ENCODE assay signal across 9 mouse cellular contexts in genomic region chr11:88595616-88596015, GRCm38 (mm10).
DNase-seq lines count a peak whose midpoint lies in the region; ATAC-seq and TF ChIP-seq lines count a peak whose summit lies in the region.
"Had no signal": no experiment of that assay in that cellular context is flagged by ENCODE, and none has a peak within 500 bp of the region (broad histone marks: within the 10 kb centered on the region; RNA-seq: fewer than 3 reads in every experiment).

No protein-coding gene starts in this region.

- no peak overlapping the region for H3K4me3 ChIP-seq in kidney, embryonic 16.5 days (ENCODE audit: low read length)
- H3K4me3 ChIP-seq in forebrain, embryonic 13.5 days, result no peak overlapping the region
- H3K4me3 ChIP-seq in small intestine, adult 2 months (ENCODE audit: low read depth, low read length), result no peak overlapping the region
- H3K4me3 ChIP-seq: limb, embryonic 13.5 days had no signal

- TF ChIP-seq CTCF in Patski (IDR thresholded peaks at IDR 0.05), result no peak
- TF ChIP-seq CTCF in small intestine, adult 2 months (IDR thresholded peaks at IDR 0.05; ENCODE audit: extremely low read depth, insufficient read length, insufficient replicate concordance, low read depth, low read length), result no peak

- in situ Hi-C loops in Patski (cut with MboI; ENCODE audit: low pct_unique_long_range_greater_than_20kb), result no loop called here

- CTCF ChIA-PET in Patski (lab: Charles Lee), result interaction anchor here (1.0 to 1.4 kb wide), 2 partner anchors 19 to 46 kb away, joined by 3 to 5 read pairs; no protein-coding TSS in a partner anchor

- ATAC-seq in kidney, embryonic 16.5 days (ENCODE audit: low FRiP score, low TSS enrichment), result no peak
- ATAC-seq in Patski, result peak; percentile 23
- ATAC-seq in forebrain, embryonic 13.5 days, result peak; percentile 60; the same call in 1 of the 2 replicates

- POLR2A ChIA-PET in Patski (lab: Charles Lee), result interaction anchor here (0.6 kb wide), 1 partner anchor 13 kb away, joined by 3 read pairs; no protein-coding TSS in a partner anchor

- TF ChIP-seq POLR2A in small intestine, adult 2 months (IDR thresholded peaks at IDR 0.05; ENCODE audit: low read depth, low read length), result no peak

- peak overlapping the region; percentile 93 for H3K27ac ChIP-seq in kidney, embryonic 16.5 days (ENCODE audit: low read length)
- peak overlapping the region; percentile 51; the same call in 1 of the 2 replicates for H3K27ac ChIP-seq in forebrain, embryonic 13.5 days
- H3K27ac ChIP-seq in small intestine, adult 2 months (ENCODE audit: insufficient read depth, low read depth, low read length), result peak overlapping the region; percentile 68

- H3K9ac ChIP-seq in kidney, embryonic 16.5 days (replicated peaks; ENCODE audit: low read length), result no peak overlapping the region
- H3K9ac ChIP-seq in forebrain, embryonic 13.5 days, result no peak overlapping the region
- H3K9ac ChIP-seq: limb, embryonic 13.5 days had no signal

- no peak for DNase-seq in kidney, adult 11 months
- DNase-seq in Patski (ENCODE audit: low read depth, low spot score), result no peak
- no peak for DNase-seq in ovary, postnatal 36 days (ENCODE audit: low spot score)
- no peak for DNase-seq in adrenal gland, adult 8-10 months
- DNase-seq: heart, postnatal 10 days had no signal

- H3K36me3 ChIP-seq in kidney, embryonic 16.5 days (ENCODE audit: insufficient read depth, low read length), result 0 out of 2 replicates have a peak, but pooled peaks cover 3% of the 10 kb centered on the region
- H3K36me3 ChIP-seq in forebrain, embryonic 13.5 days (ENCODE audit: poor library complexity, severe bottlenecking), result no peaks in the 10 kb centered on the region
- H3K36me3 ChIP-seq in small intestine, adult 2 months (ENCODE audit: control insufficient read depth, insufficient read depth, low read length), result no peaks in the 10 kb centered on the region
- H3K36me3 ChIP-seq: limb, embryonic 13.5 days had no signal

- no peaks in the 10 kb centered on the region for H3K27me3 ChIP-seq in kidney, embryonic 16.5 days (ENCODE audit: insufficient read depth, low read length)
- H3K27me3 ChIP-seq in Patski, result no peaks in the 10 kb centered on the region
- H3K27me3 ChIP-seq in forebrain, embryonic 13.5 days, result no peaks in the 10 kb centered on the region
- H3K27me3 ChIP-seq in small intestine, adult 2 months (ENCODE audit: control insufficient read depth, insufficient read depth, low read length), result no peaks in the 10 kb centered on the region
- H3K27me3 ChIP-seq: limb, embryonic 13.5 days had no signal

- no peaks in the 10 kb centered on the region for H3K9me3 ChIP-seq in kidney, embryonic 16.5 days (ENCODE audit: low read length)
- no peaks in the 10 kb centered on the region for H3K9me3 ChIP-seq in forebrain, embryonic 13.5 days (replicated peaks)
- H3K9me3 ChIP-seq: limb, embryonic 13.5 days had no signal

- H3K4me2 ChIP-seq in kidney, embryonic 16.5 days (replicated peaks; ENCODE audit: low read depth, low read length), result no peak overlapping the region
- H3K4me2 ChIP-seq in forebrain, embryonic 13.5 days, result no peak overlapping the region
- H3K4me2 ChIP-seq: limb, embryonic 13.5 days had no signal

- peaks cover 76% of the 10 kb centered on the region for H3K4me1 ChIP-seq in kidney, embryonic 16.5 days (ENCODE audit: insufficient read depth, low read length)
- peaks cover 79% of the 10 kb centered on the region for H3K4me1 ChIP-seq in forebrain, embryonic 13.5 days
- H3K4me1 ChIP-seq in small intestine, adult 2 months (ENCODE audit: control insufficient read depth, insufficient read depth, insufficient read length, low read length), result peaks cover 17% of the 10 kb centered on the region

- 48% methylated on average over 4 of the region's 4 CpGs for WGBS in kidney, embryonic 16.5 days
- WGBS in forebrain, embryonic 13.5 days, result 56% methylated on average over 4 of the region's 4 CpGs
- WGBS in small intestine, adult 2 months, result 63% methylated on average over 4 of the region's 4 CpGs
